Mouse (Mus musculus) frontal cortex, adult (tissue): ENCODE measurements around the gene Med26.

ENCODE experiments used
- ATAC-seq: cut with Nextera tagmentation; 2 replicates; pipeline ENCODE4 v1.9.2; 2017; ENCODE audit warnings: mild to moderate bottlenecking, moderate library complexity, mixed read lengths; ENCODE audit not compliant: low TSS enrichment

The Med26 gene

GRCm38 (mm10) chr8:72487014-72487413 lies 61.1 kb downstream of the Med26 start:
- ATAC-seq: no peak

- peak; percentile 48; the same call in 1 of the 2 replicates for ATAC-seq
Observed at GRCm38 (mm10) chr8:72485456-72486199, 62.4 kb downstream of the Med26 start.

- ATAC-seq: peak; percentile 95
Observed at GRCm38 (mm10) chr8:72474826-72475546, 73.1 kb downstream of the Med26 start, which contains the start of gene Cherp. TSS of gene Cherp (minus strand) at chr8:72475226.

- no peak for ATAC-seq
Observed at GRCm38 (mm10) chr8:72470684-72471083, 77.4 kb downstream of the Med26 start.

DNA sequence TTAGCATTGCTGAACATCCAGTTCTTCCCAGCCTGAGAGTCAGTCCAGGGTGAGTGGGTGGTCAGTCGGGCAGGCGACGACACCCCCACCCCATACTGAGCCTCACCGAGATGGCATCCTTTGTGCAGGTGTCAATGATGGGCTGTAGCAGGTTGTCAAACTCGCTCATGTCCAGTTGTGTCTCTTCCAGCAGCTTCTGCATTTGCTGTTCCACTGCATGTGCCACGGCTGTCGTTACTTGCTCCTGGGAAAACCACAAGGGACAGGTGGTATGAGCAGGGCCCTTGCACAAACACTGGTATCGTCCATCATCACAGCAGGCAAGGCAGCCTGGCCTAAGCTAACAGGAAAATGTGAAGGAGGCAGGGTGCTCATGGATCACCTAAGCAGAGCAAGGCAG lies 78.1 kb downstream of the Med26 start:
- no peak for ATAC-seq

DNA sequence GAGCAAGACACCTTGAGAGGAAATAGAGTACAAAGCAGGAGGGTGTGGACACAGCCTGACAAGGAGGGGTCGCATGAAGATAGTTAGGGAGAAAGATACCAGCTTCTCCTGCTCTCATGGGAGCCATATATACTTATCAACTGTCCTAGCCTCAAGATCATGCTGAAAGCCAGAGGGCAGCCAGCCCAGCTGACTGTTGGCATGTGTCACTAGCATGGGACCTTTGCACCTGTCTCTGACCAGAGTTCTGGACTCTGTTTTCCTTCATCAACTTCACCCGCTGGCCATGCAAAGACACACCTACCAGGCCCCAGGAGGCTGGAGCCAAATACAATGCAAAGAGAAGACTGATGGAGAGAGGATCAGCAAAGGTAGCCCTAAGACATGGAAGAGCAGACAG lies 78.8 kb downstream of the Med26 start:
- no peak for ATAC-seq

- ATAC-seq: no peak
Observed at GRCm38 (mm10) chr8:72464211-72464610, 83.9 kb downstream of the Med26 start.

GRCm38 (mm10) chr8:72459881-72460533 lies 88.1 kb downstream of the Med26 start:
- no peak for ATAC-seq

DNA sequence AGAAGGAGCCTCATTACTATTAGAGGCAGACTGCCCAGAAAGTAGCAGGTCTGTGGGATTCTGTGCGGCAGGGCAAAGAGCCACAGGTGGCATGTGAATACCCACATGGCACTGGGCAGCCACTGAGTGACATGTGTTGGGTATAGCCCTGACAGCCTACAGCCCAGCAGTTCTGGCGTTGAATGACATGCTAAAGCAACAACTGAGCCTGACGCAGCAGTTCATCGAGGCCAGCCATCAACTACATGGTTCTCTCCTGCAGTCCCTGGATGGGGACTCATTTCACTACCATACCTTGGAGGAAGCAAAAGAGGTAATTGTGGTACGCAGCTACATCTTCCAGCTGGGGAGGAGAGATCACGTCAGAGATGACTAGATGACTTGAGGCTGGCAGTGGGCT lies 89.6 kb downstream of the Med26 start:
- ATAC-seq: no peak

- no peak for ATAC-seq
Observed at GRCm38 (mm10) chr8:72457806-72458205, 90.3 kb downstream of the Med26 start.

- ATAC-seq: no peak
Observed at GRCm38 (mm10) chr8:72455317-72455716, 92.8 kb downstream of the Med26 start.

GRCm38 (mm10) chr8:72453904-72454303 lies 94.2 kb downstream of the Med26 start:
- no peak for ATAC-seq

GRCm38 (mm10) chr8:72451516-72451915 lies 96.6 kb downstream of the Med26 start:
- ATAC-seq: no peak

GRCm38 (mm10) chr8:72445071-72445470 lies 103.0 kb downstream of the Med26 start:
- no peak for ATAC-seq
